Mouse (Mus musculus): ENCODE measurements around the gene Prm1. TPM values are rescaled to one million over a fixed set of nuclear protein-coding genes. Genes with fewer than 3 reads are reported as not detected.

The Prm1 gene
- polyA plus RNA-seq, 1 experiment from 2014 or later, result not detected

- Histone ChIP-seq H3K4me1 (ENCODE audit: control insufficient read depth, insufficient read depth, low read length) (no peaks in the 10 kb centered on the region), H3K27ac (replicated peaks; ENCODE audit: low read depth, low read length) (no peak overlapping the region), H3K36me3 (ENCODE audit: control insufficient read depth, insufficient read depth, low read length) (no peaks in the 10 kb centered on the region), H3K27me3 (ENCODE audit: control insufficient read depth, insufficient read depth, low read length) (no peaks in the 10 kb centered on the region), H3K4me2 (ENCODE audit: low read depth, severe bottlenecking) (no peak overlapping the region), H3K9ac (ENCODE audit: low read length) (no peak overlapping the region), H3K4me3 (ENCODE audit: low read depth, low read length) (no peak overlapping the region), H3K9me3 (ENCODE audit: control insufficient read depth, low read length) (no peaks in the 10 kb centered on the region)
- WGBS, result 39% methylated on average over 19 of the region's 19 CpGs
- DNase-seq (ENCODE audit: low spot score), result no peak
- ATAC-seq (ENCODE audit: insufficient number of reproducible peaks, low FRiP score, low TSS enrichment, low read depth), result no peak
Observed at GRCm38 (mm10) chr16:10771769-10772510, 33.7 kb downstream of the Prm1 start.

GRCm38 (mm10) chr16:10770531-10771325 is 34.9 kb downstream of the Prm1 start:
- Histone ChIP-seq H3K4me1 (ENCODE audit: control insufficient read depth, insufficient read depth, low read length) (no peaks in the 10 kb centered on the region), H3K36me3 (ENCODE audit: control insufficient read depth, insufficient read depth, low read length) (no peaks in the 10 kb centered on the region), H3K9ac (ENCODE audit: low read length) (no peak overlapping the region), H3K4me2 (ENCODE audit: low read depth, severe bottlenecking) (no peak overlapping the region), H3K4me3 (ENCODE audit: low read depth, low read length) (no peak overlapping the region), H3K27me3 (ENCODE audit: control insufficient read depth, insufficient read depth, low read length) (no peaks in the 10 kb centered on the region), H3K9me3 (ENCODE audit: control insufficient read depth, low read length) (no peaks in the 10 kb centered on the region), H3K27ac (replicated peaks; ENCODE audit: low read depth, low read length) (no peak overlapping the region)
- ATAC-seq (ENCODE audit: insufficient number of reproducible peaks, low FRiP score, low TSS enrichment, low read depth) (no peak), DNase-seq (ENCODE audit: low spot score) (no peak)
- 42% methylated on average over 4 of the region's 4 CpGs for WGBS

- H3K36me3 ChIP-seq (ENCODE audit: control insufficient read depth, insufficient read depth, low read length), result no peaks in the 10 kb centered on the region
- ATAC-seq (ENCODE audit: insufficient number of reproducible peaks, low FRiP score, low TSS enrichment, low read depth), result no peak
- no peak overlapping the region for H3K4me3 ChIP-seq (ENCODE audit: low read depth, low read length)
- H3K27ac ChIP-seq (replicated peaks; ENCODE audit: low read depth, low read length), result no peak overlapping the region
- no peak overlapping the region for H3K4me2 ChIP-seq (ENCODE audit: low read depth, severe bottlenecking)
- no peaks in the 10 kb centered on the region for H3K27me3 ChIP-seq (ENCODE audit: control insufficient read depth, insufficient read depth, low read length)
- H3K4me1 ChIP-seq (ENCODE audit: control insufficient read depth, insufficient read depth, low read length), result no peaks in the 10 kb centered on the region
- H3K9me3 ChIP-seq (ENCODE audit: control insufficient read depth, low read length), result no peaks in the 10 kb centered on the region
- H3K9ac ChIP-seq (ENCODE audit: low read length), result no peak overlapping the region
- DNase-seq (ENCODE audit: low spot score), result no peak
- WGBS, result 42% methylated on average over 2 of the region's 2 CpGs
Observed at GRCm38 (mm10) chr16:10769661-10770060, 36.0 kb downstream of the Prm1 start.

- DNase-seq (ENCODE audit: low spot score), result no peak
- H3K4me1 ChIP-seq (ENCODE audit: control insufficient read depth, insufficient read depth, low read length), result no peaks in the 10 kb centered on the region
- H3K9me3 ChIP-seq (ENCODE audit: control insufficient read depth, low read length), result no peaks in the 10 kb centered on the region
- no peak overlapping the region for H3K27ac ChIP-seq (replicated peaks; ENCODE audit: low read depth, low read length)
- H3K9ac ChIP-seq (ENCODE audit: low read length), result no peak overlapping the region
- 49% methylated on average over 9 of the region's 9 CpGs for WGBS
- H3K27me3 ChIP-seq (ENCODE audit: control insufficient read depth, insufficient read depth, low read length), result no peaks in the 10 kb centered on the region
- H3K36me3 ChIP-seq (ENCODE audit: control insufficient read depth, insufficient read depth, low read length), result no peaks in the 10 kb centered on the region
- ATAC-seq (ENCODE audit: insufficient number of reproducible peaks, low FRiP score, low TSS enrichment, low read depth), result no peak
- H3K4me2 ChIP-seq (ENCODE audit: low read depth, severe bottlenecking), result no peak overlapping the region
- H3K4me3 ChIP-seq (ENCODE audit: low read depth, low read length), result no peak overlapping the region
Observed at GRCm38 (mm10) chr16:10768821-10769220, 36.8 kb downstream of the Prm1 start.

- DNase-seq (ENCODE audit: low spot score) (peak; percentile 82), ATAC-seq (ENCODE audit: insufficient number of reproducible peaks, low FRiP score, low TSS enrichment, low read depth) (no peak)
- Histone ChIP-seq H3K4me1 (ENCODE audit: control insufficient read depth, insufficient read depth, low read length) (no peaks in the 10 kb centered on the region), H3K36me3 (ENCODE audit: control insufficient read depth, insufficient read depth, low read length) (no peaks in the 10 kb centered on the region), H3K27me3 (ENCODE audit: control insufficient read depth, insufficient read depth, low read length) (no peaks in the 10 kb centered on the region), H3K9me3 (ENCODE audit: control insufficient read depth, low read length) (no peaks in the 10 kb centered on the region), H3K9ac (ENCODE audit: low read length) (no peak overlapping the region), H3K4me3 (ENCODE audit: low read depth, low read length) (no peak overlapping the region), H3K27ac (replicated peaks; ENCODE audit: low read depth, low read length) (no peak overlapping the region), H3K4me2 (ENCODE audit: low read depth, severe bottlenecking) (no peak overlapping the region)
- 46% methylated on average over 4 of the region's 4 CpGs for WGBS
Observed at GRCm38 (mm10) chr16:10767158-10767557, 38.5 kb downstream of the Prm1 start.

GRCm38 (mm10) chr16:10764323-10764722 is 41.3 kb downstream of the Prm1 start:
- no peak for ATAC-seq (ENCODE audit: insufficient number of reproducible peaks, low FRiP score, low TSS enrichment, low read depth)

GRCm38 (mm10) chr16:10763540-10764264 is 41.9 kb downstream of the Prm1 start:
- no peak overlapping the region for H3K27ac ChIP-seq (replicated peaks; ENCODE audit: low read depth, low read length)
- no peak for DNase-seq (ENCODE audit: low spot score)
- no peaks in the 10 kb centered on the region for H3K36me3 ChIP-seq (ENCODE audit: control insufficient read depth, insufficient read depth, low read length)
- no peak for ATAC-seq (ENCODE audit: insufficient number of reproducible peaks, low FRiP score, low TSS enrichment, low read depth)
- 0 out of 2 replicates have a peak, but pooled peaks cover 3% of the 10 kb centered on the region for H3K4me1 ChIP-seq (ENCODE audit: control insufficient read depth, insufficient read depth, low read length)
- no peak overlapping the region for H3K4me2 ChIP-seq (ENCODE audit: low read depth, severe bottlenecking)
- no peak overlapping the region for H3K4me3 ChIP-seq (ENCODE audit: low read depth, low read length)
- H3K9ac ChIP-seq (ENCODE audit: low read length), result no peak overlapping the region
- no peaks in the 10 kb centered on the region for H3K27me3 ChIP-seq (ENCODE audit: control insufficient read depth, insufficient read depth, low read length)
- H3K9me3 ChIP-seq (ENCODE audit: control insufficient read depth, low read length), result no peaks in the 10 kb centered on the region
- WGBS, result 40% methylated on average over 6 of the region's 6 CpGs

More at GRCm38 (mm10) chr16:10764323-10764722, 41.3 kb downstream of the Prm1 start:
- no peaks in the 10 kb centered on the region for H3K27me3 ChIP-seq (ENCODE audit: control insufficient read depth, insufficient read depth, low read length)
- H3K4me1 ChIP-seq (ENCODE audit: control insufficient read depth, insufficient read depth, low read length), result 0 out of 2 replicates have a peak, but pooled peaks cover 3% of the 10 kb centered on the region
- no peaks in the 10 kb centered on the region for H3K36me3 ChIP-seq (ENCODE audit: control insufficient read depth, insufficient read depth, low read length)
- H3K27ac ChIP-seq (replicated peaks; ENCODE audit: low read depth, low read length), result no peak overlapping the region
- H3K4me3 ChIP-seq (ENCODE audit: low read depth, low read length), result no peak overlapping the region
- DNase-seq (ENCODE audit: low spot score), result no peak
- H3K4me2 ChIP-seq (ENCODE audit: low read depth, severe bottlenecking), result no peak overlapping the region
- H3K9me3 ChIP-seq (ENCODE audit: control insufficient read depth, low read length), result no peaks in the 10 kb centered on the region
- H3K9ac ChIP-seq (ENCODE audit: low read length), result no peak overlapping the region
- WGBS, result 77% methylated on average over 2 of the region's 2 CpGs

- Histone ChIP-seq H3K36me3 (ENCODE audit: control insufficient read depth, insufficient read depth, low read length) (no peaks in the 10 kb centered on the region), H3K4me2 (ENCODE audit: low read depth, severe bottlenecking) (no peak overlapping the region), H3K4me3 (ENCODE audit: low read depth, low read length) (no peak overlapping the region), H3K27ac (replicated peaks; ENCODE audit: low read depth, low read length) (no peak overlapping the region), H3K9me3 (ENCODE audit: control insufficient read depth, low read length) (no peaks in the 10 kb centered on the region), H3K9ac (ENCODE audit: low read length) (no peak overlapping the region), H3K4me1 (ENCODE audit: control insufficient read depth, insufficient read depth, low read length) (0 out of 2 replicates have a peak, but pooled peaks cover 3% of the 10 kb centered on the region), H3K27me3 (ENCODE audit: control insufficient read depth, insufficient read depth, low read length) (no peaks in the 10 kb centered on the region)
- no peak for ATAC-seq (ENCODE audit: insufficient number of reproducible peaks, low FRiP score, low TSS enrichment, low read depth)
- DNase-seq (ENCODE audit: low spot score), result no peak
- 63% methylated on average over 5 of the region's 5 CpGs for WGBS
Observed at GRCm38 (mm10) chr16:10762569-10763180, 43.0 kb downstream of the Prm1 start.
